Comparison of ENCODE assay signal across 11 mouse cellular contexts in the genomic region with DNA sequence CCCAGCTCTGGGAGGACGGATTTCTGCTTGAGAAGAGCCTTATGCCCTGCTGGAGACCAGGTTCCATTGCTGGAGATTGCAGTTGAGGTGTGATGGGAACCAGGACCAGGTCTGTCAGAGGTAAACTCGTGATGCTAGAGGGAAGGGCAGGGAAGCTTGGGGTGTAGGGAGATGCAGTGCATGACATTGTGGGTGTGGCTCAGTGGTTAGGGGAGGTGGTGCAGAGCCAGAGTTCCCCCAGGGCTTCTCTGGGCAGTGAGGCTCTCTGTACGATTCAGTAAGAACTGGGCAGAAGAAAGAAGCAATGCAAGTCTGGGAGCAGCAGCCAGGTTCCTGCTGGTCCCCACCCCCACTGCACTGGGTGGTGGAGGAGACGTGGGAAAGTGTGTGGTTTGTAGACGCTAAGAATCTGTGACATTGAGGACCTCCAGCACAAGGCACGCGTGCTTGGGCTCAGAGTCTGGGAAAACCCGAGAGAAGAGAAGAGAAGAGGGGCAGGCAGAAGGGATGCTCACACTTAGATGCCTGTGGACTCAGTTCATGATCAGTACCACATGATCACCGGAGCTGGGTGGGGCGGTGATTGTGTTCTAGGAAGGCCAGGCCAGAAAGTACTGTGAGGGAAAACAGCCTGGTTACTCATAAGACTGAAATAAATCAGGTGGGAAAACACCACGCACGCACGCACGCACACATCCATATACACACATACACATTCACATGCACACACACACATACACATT. TPM values are rescaled to one million over a fixed set of nuclear protein-coding genes. Genes with fewer than 3 reads are reported as not detected.
DNase-seq lines count a peak whose midpoint lies in the region; ATAC-seq and TF ChIP-seq lines count a peak whose summit lies in the region.
"Had no signal": no experiment of that assay in that cellular context is flagged by ENCODE, and none has a peak within 500 bp of the region (broad histone marks: within the 10 kb centered on the region; RNA-seq: fewer than 3 reads in every experiment).

No protein-coding gene starts in this region.

- TF ChIP-seq POLR2A in small intestine, adult 2 months (IDR thresholded peaks at IDR 0.05; ENCODE audit: low read depth, low read length): no peak

- H3K9ac ChIP-seq in forebrain, postnatal 0 days: no peak overlapping the region
- H3K9ac ChIP-seq in forebrain, embryonic 16.5 days (replicated peaks; ENCODE audit: low read depth, low read length): no peak overlapping the region
- H3K9ac ChIP-seq in limb, embryonic 13.5 days: peak overlapping the region; percentile 39; the same call in 1 of the 2 replicates

- H3K36me3 ChIP-seq in forebrain, postnatal 0 days (ENCODE audit: insufficient read depth): no peaks in the 10 kb centered on the region; the same call in 1 of the 2 replicates
- no peaks in the 10 kb centered on the region for H3K36me3 ChIP-seq in forebrain, embryonic 16.5 days (ENCODE audit: control insufficient read depth, insufficient read depth)
- H3K36me3 ChIP-seq in limb, embryonic 13.5 days: peaks cover under 1% of the 10 kb centered on the region; the same call in 1 of the 2 replicates
- H3K36me3 ChIP-seq in small intestine, adult 2 months (ENCODE audit: control insufficient read depth, insufficient read depth, low read length): no peaks in the 10 kb centered on the region

- no peaks in the 10 kb centered on the region for H3K9me3 ChIP-seq in forebrain, postnatal 0 days (ENCODE audit: low read length)
- H3K9me3 ChIP-seq in forebrain, embryonic 16.5 days (ENCODE audit: control insufficient read depth, low read length): no peaks in the 10 kb centered on the region
- no peaks in the 10 kb centered on the region for H3K9me3 ChIP-seq in limb, embryonic 13.5 days

- H3K4me1 ChIP-seq in forebrain, postnatal 0 days (ENCODE audit: insufficient read depth): peaks cover 18% of the 10 kb centered on the region
- H3K4me1 ChIP-seq in forebrain, embryonic 16.5 days (replicated peaks; ENCODE audit: control insufficient read depth, insufficient read depth, low read length): peaks cover 47% of the 10 kb centered on the region
- peaks cover 64% of the 10 kb centered on the region for H3K4me1 ChIP-seq in limb, embryonic 13.5 days
- H3K4me1 ChIP-seq in small intestine, adult 2 months (ENCODE audit: control insufficient read depth, insufficient read depth, insufficient read length, low read length): peaks cover 14% of the 10 kb centered on the region; the same call in 1 of the 2 replicates

- WGBS in forebrain, postnatal 0 days: 88% methylated on average over 14 of the region's 14 CpGs
- WGBS in forebrain, embryonic 16.5 days: 87% methylated on average over 14 of the region's 14 CpGs
- 85% methylated on average over 14 of the region's 14 CpGs for WGBS in limb, embryonic 13.5 days
- 71% methylated on average over 14 of the region's 14 CpGs for WGBS in small intestine, adult 2 months

- intact Hi-C loops in left cerebral cortex, postnatal 14 days (cut with DNase I): loop anchor here (5.0 kb wide), 1 partner anchor 90 kb away; the partner anchor contains the start of gene Eif3b

- H3K27me3 ChIP-seq in forebrain, postnatal 0 days (ENCODE audit: insufficient read depth, low read length): no peaks in the 10 kb centered on the region
- H3K27me3 ChIP-seq in forebrain, embryonic 16.5 days (replicated peaks; ENCODE audit: control insufficient read depth, insufficient read depth, low read length): no peaks in the 10 kb centered on the region
- no peaks in the 10 kb centered on the region for H3K27me3 ChIP-seq in limb, embryonic 13.5 days
- H3K27me3 ChIP-seq in small intestine, adult 2 months (ENCODE audit: control insufficient read depth, insufficient read depth, low read length): no peaks in the 10 kb centered on the region

- no peak for DNase-seq in forebrain, postnatal 0 days
- peak; percentile 59 for DNase-seq in lung, postnatal 36 days
- no peak for DNase-seq in lung, postnatal 10 days
- DNase-seq in left cerebral cortex, postnatal 14 days (ENCODE audit: low spot score in 2 of 2): no peak
- DNase-seq in frontal cortex, postnatal 10 days (ENCODE audit: low spot score in 2 of 2): no peak
- DNase-seq: cerebellum, adult 2 months; kidney, adult 11 months had no signal

- no peak for ATAC-seq in forebrain, postnatal 0 days
- ATAC-seq in forebrain, embryonic 16.5 days: no peak
- no peak for ATAC-seq in limb, embryonic 13.5 days (ENCODE audit: low FRiP score, low read depth)

- no peak overlapping the region for H3K27ac ChIP-seq in forebrain, postnatal 0 days (ENCODE audit: low read depth, low read length)
- no peak overlapping the region for H3K27ac ChIP-seq in forebrain, embryonic 16.5 days (ENCODE audit: low read length)
- H3K27ac ChIP-seq in limb, embryonic 13.5 days: no peak overlapping the region; the same call in 1 of the 2 replicates
- peak overlapping the region; percentile 49; the same call in 1 of the 2 replicates for H3K27ac ChIP-seq in small intestine, adult 2 months (ENCODE audit: insufficient read depth, low read depth, low read length)

- H3K4me3 ChIP-seq in forebrain, postnatal 0 days (ENCODE audit: low read depth, low read length): no peak overlapping the region
- H3K4me3 ChIP-seq in forebrain, embryonic 16.5 days (replicated peaks; ENCODE audit: low read length): no peak overlapping the region
- no peak overlapping the region for H3K4me3 ChIP-seq in limb, embryonic 13.5 days
- peak overlapping the region; percentile 32 for H3K4me3 ChIP-seq in small intestine, adult 2 months (ENCODE audit: low read depth, low read length)

- 0 out of 2 replicates have a peak overlapping the region, but pooled peaks have one; percentile 74 for H3K4me2 ChIP-seq in forebrain, postnatal 0 days (ENCODE audit: low read depth)
- no peak overlapping the region for H3K4me2 ChIP-seq in forebrain, embryonic 16.5 days (ENCODE audit: low read length)
- H3K4me2 ChIP-seq in limb, embryonic 13.5 days (replicated peaks): peak overlapping the region; percentile 95

- TF ChIP-seq CTCF in forebrain, postnatal 0 days (IDR thresholded peaks at IDR 0.05; ENCODE audit: low read depth): no peak
- no peak for TF ChIP-seq CTCF in small intestine, adult 2 months (IDR thresholded peaks at IDR 0.05; ENCODE audit: extremely low read depth, insufficient read length, insufficient replicate concordance, low read depth, low read length)

RNA-seq across cellular contexts. Expression of gene Chst12, which starts 2.3 kb away (rescaled TPM):
- 11.0 and 11.5 TPM in 2 replicates for total RNA-seq in forebrain, postnatal 0 days (2014; rRNA removed)
- 19.1 and 22.4 TPM in 2 replicates for polyA plus RNA-seq in forebrain, postnatal 0 days (2015; fragmentation: Nextera tagmentation; extraction: Ambion mirVana)
- 15.6 and 17.7 TPM in 2 replicates for polyA plus RNA-seq in forebrain, embryonic 16.5 days (2015; fragmentation: Nextera tagmentation; extraction: Ambion mirVana)
- polyA plus RNA-seq in limb, embryonic 13.5 days (2015; fragmentation: Nextera tagmentation; extraction: Ambion mirVana): 20.4 and 21.2 TPM in 2 replicates
- polyA plus RNA-seq in small intestine, adult 2 months (2012; rRNA removed): 10.5 and 10.6 TPM in 2 replicates
- 10 to 100 TPM; 19.7 to 19.8 TPM for total RNA-seq in left cerebral cortex, postnatal 14 days (2021)

RNA-seq across cellular contexts. Expression of gene Grifin, which starts 57.2 kb away (rescaled TPM):
- total RNA-seq in forebrain, postnatal 0 days (2014; rRNA removed): not detected in 2 replicates
- 0.36 TPM in 1 of 2 replicates, not detected in the other for polyA plus RNA-seq in forebrain, postnatal 0 days (2015; fragmentation: Nextera tagmentation; extraction: Ambion mirVana)
- not detected in 2 replicates for polyA plus RNA-seq in forebrain, embryonic 16.5 days (2015; fragmentation: Nextera tagmentation; extraction: Ambion mirVana)
- polyA plus RNA-seq in limb, embryonic 13.5 days (2015; fragmentation: Nextera tagmentation; extraction: Ambion mirVana): not detected in 2 replicates
- not detected in 2 replicates for polyA plus RNA-seq in small intestine, adult 2 months (2012; rRNA removed)
- total RNA-seq in left cerebral cortex, postnatal 14 days (2021): not detected
- polyA plus RNA-seq: C2C12 had no signal
